7 mouse cellular contexts compared by ENCODE assay signal in genomic region chr17:47139730-47140231, GRCm38 (mm10).
DNase-seq lines count a peak whose midpoint lies in the region; ATAC-seq and TF ChIP-seq lines count a peak whose summit lies in the region.

No protein-coding gene starts in this region.

- H3K27ac ChIP-seq in embryonic facial prominence, embryonic 11.5 days (replicated peaks; ENCODE audit: low read depth, low read length): peak overlapping the region; percentile 99
- H3K27ac ChIP-seq in limb, embryonic 13.5 days: peak overlapping the region; percentile 99
- H3K27ac ChIP-seq in midbrain, embryonic 15.5 days: peak overlapping the region; percentile 99
- H3K27ac ChIP-seq in spleen, adult 2 months (ENCODE audit: insufficient read depth, low read length): peak overlapping the region; percentile 68

- H3K4me3 ChIP-seq in embryonic facial prominence, embryonic 11.5 days (ENCODE audit: low read depth, low read length): peak overlapping the region; percentile 67
- H3K4me3 ChIP-seq in limb, embryonic 13.5 days: peak overlapping the region; percentile 72
- H3K4me3 ChIP-seq in midbrain, embryonic 15.5 days: peak overlapping the region; percentile 54
- H3K4me3 ChIP-seq in spleen, adult 2 months (ENCODE audit: extremely low read depth, insufficient read depth, insufficient read length): peak overlapping the region; percentile 70; the same call in 1 of the 2 replicates

- peak; percentile 93 for ATAC-seq in embryonic facial prominence, embryonic 11.5 days (replicated peaks; ENCODE audit: insufficient number of reproducible peaks, low FRiP score, low TSS enrichment, low read depth)
- ATAC-seq in limb, embryonic 13.5 days (ENCODE audit: low FRiP score, low read depth): peak; percentile 94
- peak; percentile 93 for ATAC-seq in midbrain, embryonic 15.5 days (replicated peaks)

- H3K4me1 ChIP-seq in embryonic facial prominence, embryonic 11.5 days (ENCODE audit: control insufficient read depth, insufficient read depth, low read length): no peaks in the 10 kb centered on the region; the same call in 1 of the 2 replicates
- H3K4me1 ChIP-seq in limb, embryonic 13.5 days: peaks cover 33% of the 10 kb centered on the region
- peaks cover 39% of the 10 kb centered on the region for H3K4me1 ChIP-seq in midbrain, embryonic 15.5 days
- no peaks in the 10 kb centered on the region for H3K4me1 ChIP-seq in spleen, adult 2 months (ENCODE audit: control insufficient read depth, insufficient read depth, insufficient read length)

- H3K9ac ChIP-seq in embryonic facial prominence, embryonic 11.5 days (replicated peaks; ENCODE audit: low read length): peak overlapping the region; percentile 91
- H3K9ac ChIP-seq in limb, embryonic 13.5 days: peak overlapping the region; percentile 90
- H3K9ac ChIP-seq in midbrain, embryonic 15.5 days: peak overlapping the region; percentile 85

- no peak; the same call in 1 of the 2 replicates for TF ChIP-seq POLR2A in spleen, adult 2 months (IDR thresholded peaks at IDR 0.05; ENCODE audit: low read depth, low read length)

- no peaks in the 10 kb centered on the region for H3K27me3 ChIP-seq in embryonic facial prominence, embryonic 11.5 days (ENCODE audit: control insufficient read depth, insufficient read depth, low read length)
- H3K27me3 ChIP-seq in limb, embryonic 13.5 days: no peaks in the 10 kb centered on the region
- no peaks in the 10 kb centered on the region for H3K27me3 ChIP-seq in midbrain, embryonic 15.5 days (replicated peaks)
- H3K27me3 ChIP-seq in spleen, adult 2 months (ENCODE audit: control insufficient read depth, insufficient read depth, low read length): peaks cover 12% of the 10 kb centered on the region

- under 1% methylated on average over 19 of the region's 34 CpGs for WGBS in embryonic facial prominence, embryonic 11.5 days
- WGBS in limb, embryonic 13.5 days: 0% methylated on average over 17 of the region's 34 CpGs
- 0% methylated on average over 19 of the region's 34 CpGs for WGBS in midbrain, embryonic 15.5 days
- WGBS in spleen, adult 2 months: 1% methylated on average over 28 of the region's 34 CpGs

- H3K9me3 ChIP-seq in embryonic facial prominence, embryonic 11.5 days (replicated peaks; ENCODE audit: control insufficient read depth, low read length): no peaks in the 10 kb centered on the region
- no peaks in the 10 kb centered on the region for H3K9me3 ChIP-seq in limb, embryonic 13.5 days
- H3K9me3 ChIP-seq in midbrain, embryonic 15.5 days: no peaks in the 10 kb centered on the region

- TF ChIP-seq CTCF in spleen, adult 2 months (IDR thresholded peaks at IDR 0.05; ENCODE audit: extremely low read depth, insufficient read depth, insufficient read length, insufficient replicate concordance): no peak

- H3K4me2 ChIP-seq in embryonic facial prominence, embryonic 11.5 days (ENCODE audit: low read depth, low read length): peak overlapping the region; percentile 93
- peak overlapping the region; percentile 90 for H3K4me2 ChIP-seq in limb, embryonic 13.5 days (replicated peaks)
- peak overlapping the region; percentile 79 for H3K4me2 ChIP-seq in midbrain, embryonic 15.5 days

- peak; percentile 93 for DNase-seq in adrenal gland, adult 8-10 months
- peak; percentile 97 for DNase-seq in embryonic facial prominence, embryonic 11.5 days (ENCODE audit: low spot score)
- peak; percentile 82 for DNase-seq in heart, adult 8-10 months (ENCODE audit: low spot score)
- peak; percentile 81 to 87 for DNase-seq in kidney, adult 8-10 months
- peak; percentile 56 to 61 for DNase-seq in spleen, adult 2 months (ENCODE audit: low read depth in 1 of 2, low spot score in 2 of 2)

- H3K36me3 ChIP-seq in embryonic facial prominence, embryonic 11.5 days (replicated peaks; ENCODE audit: control insufficient read depth, insufficient read depth, low read depth, low read length): no peaks in the 10 kb centered on the region
- no peaks in the 10 kb centered on the region; the same call in 1 of the 2 replicates for H3K36me3 ChIP-seq in limb, embryonic 13.5 days
- H3K36me3 ChIP-seq in midbrain, embryonic 15.5 days (replicated peaks): no peaks in the 10 kb centered on the region
- H3K36me3 ChIP-seq in spleen, adult 2 months (ENCODE audit: control insufficient read depth, insufficient read depth, low read length): no peaks in the 10 kb centered on the region

Comparison
In these comparisons a context has a peak if more than half of its experiments do, and no peak if none do; other contexts are left out.
1. Peak in every context shown above with its lines: DNase-seq, ATAC-seq, H3K4me3 ChIP-seq and H3K27ac ChIP-seq.